Mouse (Mus musculus): ENCODE measurements around the gene Setd1b. TPM values are rescaled to one million over a fixed set of nuclear protein-coding genes. Genes with fewer than 3 reads are reported as not detected.

Setd1b gene
- total RNA-seq, 1 experiment from 2014 or later: 18.6 TPM

- ATAC-seq (ENCODE audit: extremely low read depth, insufficient number of reproducible peaks, low FRiP score, poor library complexity, severe bottlenecking): no peak
Observed at GRCm38 (mm10) chr5:123137910-123138229, 4.1 kb upstream of the Setd1b start.

GRCm38 (mm10) chr5:123138230-123138911 lies 3.6 kb upstream of the Setd1b start:
- ATAC-seq (ENCODE audit: extremely low read depth, insufficient number of reproducible peaks, low FRiP score, poor library complexity, severe bottlenecking): no peak

- ATAC-seq (ENCODE audit: extremely low read depth, insufficient number of reproducible peaks, low FRiP score, poor library complexity, severe bottlenecking): peak; percentile 34; the same call in 1 of the 2 replicates
Observed at GRCm38 (mm10) chr5:123138953-123139721, 2.9 kb upstream of the Setd1b start.

GRCm38 (mm10) chr5:123139722-123140627 lies 2.0 kb upstream of the Setd1b start:
- ATAC-seq (ENCODE audit: extremely low read depth, insufficient number of reproducible peaks, low FRiP score, poor library complexity, severe bottlenecking): no peak

GRCm38 (mm10) chr5:123140694-123141554 lies 1.1 kb upstream of the Setd1b start:
- peak; percentile 44 for ATAC-seq (ENCODE audit: extremely low read depth, insufficient number of reproducible peaks, low FRiP score, poor library complexity, severe bottlenecking)

GRCm38 (mm10) chr5:123141555-123142160 lies 335 bp upstream of the Setd1b start:
- no peak for ATAC-seq (ENCODE audit: extremely low read depth, insufficient number of reproducible peaks, low FRiP score, poor library complexity, severe bottlenecking)

- ATAC-seq (ENCODE audit: extremely low read depth, insufficient number of reproducible peaks, low FRiP score, poor library complexity, severe bottlenecking): no peak
Observed at GRCm38 (mm10) chr5:123143251-123143970, 1.4 kb downstream of the Setd1b start.

- ATAC-seq (ENCODE audit: extremely low read depth, insufficient number of reproducible peaks, low FRiP score, poor library complexity, severe bottlenecking): no peak
Observed at GRCm38 (mm10) chr5:123143971-123144745, 2.2 kb downstream of the Setd1b start.

GRCm38 (mm10) chr5:123144746-123145590 lies 3.0 kb downstream of the Setd1b start:
- ATAC-seq (ENCODE audit: extremely low read depth, insufficient number of reproducible peaks, low FRiP score, poor library complexity, severe bottlenecking): no peak

GRCm38 (mm10) chr5:123146357-123146756 lies 4.4 kb downstream of the Setd1b start:
- ATAC-seq (ENCODE audit: extremely low read depth, insufficient number of reproducible peaks, low FRiP score, poor library complexity, severe bottlenecking): no peak

GRCm38 (mm10) chr5:123147569-123147968 lies 5.6 kb downstream of the Setd1b start:
- ATAC-seq (ENCODE audit: extremely low read depth, insufficient number of reproducible peaks, low FRiP score, poor library complexity, severe bottlenecking): no peak

- ATAC-seq (ENCODE audit: extremely low read depth, insufficient number of reproducible peaks, low FRiP score, poor library complexity, severe bottlenecking): no peak
Observed at GRCm38 (mm10) chr5:123148073-123148722, 6.2 kb downstream of the Setd1b start.

GRCm38 (mm10) chr5:123149451-123150400 lies 7.7 kb downstream of the Setd1b start:
- peak; percentile 51 for ATAC-seq (ENCODE audit: extremely low read depth, insufficient number of reproducible peaks, low FRiP score, poor library complexity, severe bottlenecking)

GRCm38 (mm10) chr5:123150641-123151040 lies 8.6 kb downstream of the Setd1b start:
- ATAC-seq (ENCODE audit: extremely low read depth, insufficient number of reproducible peaks, low FRiP score, poor library complexity, severe bottlenecking): peak; percentile 17; the same call in 1 of the 2 replicates
